Mouse (Mus musculus) granulocyte monocyte progenitor cell, adult 5-6 weeks (primary cell): ENCODE results near the gene Ptprj. TPM values are rescaled to one million over a fixed set of nuclear protein-coding genes. Genes with fewer than 3 reads are reported as not detected.
"Not testable (repeated sequence)": the region's sequence is repeated elsewhere in the genome, so short reads cannot be mapped to it uniquely, and the experiment has no call there.

Source experiments
- ATAC-seq: replicated peaks from 2 replicates; pipeline ENCODE4 v1.8.0; 2016; ENCODE audit warnings: mild to moderate bottlenecking, moderate TSS enrichment, inconsistent platforms; ENCODE audit not compliant: poor library complexity, severe bottlenecking
- total RNA-seq, 2 experiments: library from RNA; stranded (forward) in 1 of 2; stranded (reverse) in 1 of 2; fragments of 200-712, 200-1000 nt in 1 of 2; fragments of >200 nt in 1 of 2; fragmentation: Nextera tagmentation in 1 of 2; gene quantifications; 2 replicates each; pipeline ENCODE4 v1.2.3; 2014 to 2017

The Ptprj gene
- total RNA-seq, 2 experiments from 2014 or later: 15.0 to 15.9 TPM

GRCm38 (mm10) chr2:90579038-90579727, 1.3 kb downstream of the Ptprj start:
- peak; percentile 15 for ATAC-seq

DNA sequence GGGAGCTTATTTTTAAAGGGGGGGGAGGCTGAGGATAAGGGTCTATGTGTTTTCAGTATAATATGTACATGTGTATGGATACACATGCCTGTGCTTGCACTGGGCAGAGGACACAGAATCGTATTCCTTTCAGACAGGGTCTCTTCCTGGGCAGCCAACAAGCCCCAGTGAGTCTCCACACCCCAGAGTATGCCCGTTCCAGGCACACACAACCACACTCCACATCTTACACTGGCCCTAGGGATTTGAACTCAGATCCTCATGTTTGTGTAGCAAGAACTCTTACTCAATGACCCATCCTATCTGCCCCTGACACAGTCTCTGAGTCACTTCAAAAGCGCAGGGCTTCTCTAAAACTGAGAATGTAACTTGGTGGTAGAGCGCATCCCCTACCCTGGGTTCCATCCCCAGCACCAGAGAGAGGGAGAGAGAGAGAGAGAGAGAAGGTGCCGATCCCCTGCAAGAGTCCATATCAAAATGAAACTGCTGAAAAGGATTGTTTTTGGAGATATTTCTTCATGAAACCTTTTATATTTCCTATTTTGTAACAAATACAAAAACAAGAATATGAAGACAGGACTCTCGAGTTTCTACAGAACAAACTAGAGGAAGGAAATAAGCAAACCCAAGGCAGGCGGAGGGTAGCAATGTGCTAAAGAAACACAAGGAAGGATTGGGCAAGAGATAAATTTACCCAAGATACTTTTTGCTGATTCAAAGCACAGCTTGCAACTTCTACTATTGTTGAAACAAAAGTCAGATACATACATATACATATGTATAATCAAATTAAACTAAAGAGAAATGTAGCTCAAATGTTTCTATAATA, 2.8 kb downstream of the Ptprj start:
- ATAC-seq: peak; percentile 40

DNA sequence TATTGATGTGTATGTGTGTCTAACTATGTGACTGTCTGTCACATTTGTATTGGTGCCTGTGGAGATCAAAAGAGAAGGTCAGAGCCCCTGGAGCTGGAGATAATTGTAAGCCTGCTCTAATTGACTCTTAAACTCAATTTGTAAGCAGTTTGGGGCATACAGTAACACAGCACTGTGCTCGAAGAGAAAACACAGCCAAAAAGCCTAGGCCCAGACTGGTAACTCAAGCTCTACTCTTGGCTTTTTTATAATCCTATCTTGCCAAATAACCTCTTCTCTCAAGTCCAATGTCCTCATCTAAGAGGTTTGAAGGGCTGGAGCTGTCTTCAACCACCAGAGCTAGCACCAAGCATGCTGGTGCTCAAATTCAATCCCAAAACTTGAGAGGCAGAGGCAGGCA, 3.5 kb downstream of the Ptprj start:
- ATAC-seq: no peak

- no peak for ATAC-seq
Observed at GRCm38 (mm10) chr2:90576411-90576810, 4.0 kb downstream of the Ptprj start.

GRCm38 (mm10) chr2:90575713-90576112, 4.7 kb downstream of the Ptprj start:
- no peak for ATAC-seq

DNA sequence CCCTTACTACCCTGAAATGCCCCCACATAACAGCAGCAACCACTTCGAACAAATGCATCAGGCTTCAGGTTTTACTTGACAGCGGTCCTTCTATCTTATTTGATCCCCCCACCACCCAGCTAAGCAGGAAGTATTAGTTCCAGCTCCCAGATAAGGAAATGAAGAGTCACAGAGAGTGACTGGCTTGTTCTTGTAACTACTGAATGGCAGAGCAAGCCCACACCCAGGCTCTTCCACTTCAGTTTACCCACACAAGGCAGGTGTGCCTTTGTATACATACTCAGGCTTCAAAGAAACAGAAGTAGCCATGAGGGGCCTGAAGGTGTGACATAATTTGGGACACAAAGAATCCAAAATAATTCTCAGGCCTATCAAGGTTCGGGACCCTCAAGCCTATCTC, 5.3 kb downstream of the Ptprj start:
- no peak for ATAC-seq

GRCm38 (mm10) chr2:90574536-90574935, 5.9 kb downstream of the Ptprj start:
- no peak for ATAC-seq

DNA sequence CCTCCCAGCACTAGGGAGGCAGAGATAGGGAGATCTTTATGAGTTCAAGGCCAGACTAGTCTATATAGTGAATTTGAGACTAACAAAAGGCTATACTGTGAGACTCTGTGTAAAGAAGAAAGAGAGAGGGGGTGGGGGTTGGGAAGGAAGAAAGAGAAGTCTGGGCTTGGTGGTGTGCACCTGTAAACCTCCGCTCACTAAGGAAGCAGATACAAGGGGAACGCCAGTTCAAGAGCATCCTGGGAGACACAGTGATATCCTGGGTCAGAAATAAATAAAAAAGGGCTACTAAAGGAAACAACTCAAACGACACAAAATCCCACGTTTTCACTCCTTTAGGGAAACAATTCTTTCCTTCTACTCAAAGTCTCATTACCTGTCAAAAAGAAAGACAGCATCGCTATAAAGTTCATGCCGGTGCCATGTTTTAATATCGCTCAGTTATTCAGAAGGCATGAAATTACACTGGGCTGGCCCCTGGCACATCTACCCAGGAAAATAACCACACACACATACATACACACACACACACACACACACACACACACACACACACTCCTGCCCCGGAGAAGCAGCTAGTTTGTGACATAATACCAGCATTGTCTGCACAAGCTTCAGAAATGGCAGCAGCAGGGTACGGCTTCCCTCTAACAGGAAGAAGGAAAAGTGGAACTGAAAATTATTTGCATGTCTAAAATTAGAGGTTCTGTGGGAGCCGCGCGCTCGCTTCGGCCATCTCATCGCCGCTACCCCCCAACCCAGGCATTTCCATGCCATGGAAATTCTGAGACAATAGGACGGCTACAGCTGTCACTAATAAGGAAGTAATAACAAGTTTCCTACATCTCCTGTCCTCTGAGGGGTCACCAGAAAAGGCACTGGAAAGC, 6.6 kb downstream of the Ptprj start:
- peak; percentile 60 for ATAC-seq

DNA sequence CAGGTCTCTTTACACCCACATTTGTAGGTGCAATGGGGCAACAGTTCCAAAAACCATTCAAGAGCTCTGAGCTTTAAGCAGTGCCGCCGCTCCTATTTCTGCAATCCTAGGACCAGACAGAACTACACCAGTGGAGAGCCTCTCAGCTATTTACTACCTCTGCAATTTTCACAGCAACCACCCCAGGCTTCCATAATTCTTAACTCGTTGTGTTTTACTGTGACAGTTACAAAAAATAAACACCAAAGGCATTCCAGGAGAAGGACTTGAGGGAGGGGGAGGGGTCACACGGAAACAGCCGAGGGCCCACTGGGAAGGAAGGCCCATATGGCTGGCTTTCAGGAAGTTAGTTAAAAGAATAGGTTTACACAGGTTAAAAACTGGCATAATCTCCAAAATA, 8.3 kb downstream of the Ptprj start:
- no peak for ATAC-seq

- not testable (repeated sequence) for ATAC-seq
Observed at GRCm38 (mm10) chr2:90571399-90571798, 9.0 kb downstream of the Ptprj start.

GRCm38 (mm10) chr2:90570871-90571270, 9.6 kb downstream of the Ptprj start:
- ATAC-seq: no peak

DNA sequence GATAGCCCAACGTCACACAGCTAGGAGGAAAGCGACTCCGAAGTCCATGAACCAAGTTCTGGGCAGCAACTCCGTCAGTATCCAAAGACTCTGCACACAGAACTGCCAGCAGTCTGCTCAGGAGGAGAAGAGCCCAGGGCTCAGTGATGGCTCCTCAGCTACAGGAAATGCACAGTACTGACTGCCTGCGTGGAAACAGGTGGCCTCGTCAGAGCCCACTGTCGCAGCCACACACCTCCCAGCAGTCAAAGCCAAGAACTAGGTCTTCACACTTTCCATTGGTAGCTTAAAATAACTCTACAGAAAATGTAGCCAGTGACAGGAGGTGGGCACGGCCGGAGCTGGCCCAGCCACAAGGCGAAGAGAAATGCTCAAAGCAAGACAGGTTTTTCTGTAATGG, 10.2 kb downstream of the Ptprj start:
- no peak for ATAC-seq

- no peak for ATAC-seq
Observed at GRCm38 (mm10) chr2:90568961-90569481, 11.4 kb downstream of the Ptprj start.

GRCm38 (mm10) chr2:90568091-90568490, 12.4 kb downstream of the Ptprj start:
- ATAC-seq: no peak

DNA sequence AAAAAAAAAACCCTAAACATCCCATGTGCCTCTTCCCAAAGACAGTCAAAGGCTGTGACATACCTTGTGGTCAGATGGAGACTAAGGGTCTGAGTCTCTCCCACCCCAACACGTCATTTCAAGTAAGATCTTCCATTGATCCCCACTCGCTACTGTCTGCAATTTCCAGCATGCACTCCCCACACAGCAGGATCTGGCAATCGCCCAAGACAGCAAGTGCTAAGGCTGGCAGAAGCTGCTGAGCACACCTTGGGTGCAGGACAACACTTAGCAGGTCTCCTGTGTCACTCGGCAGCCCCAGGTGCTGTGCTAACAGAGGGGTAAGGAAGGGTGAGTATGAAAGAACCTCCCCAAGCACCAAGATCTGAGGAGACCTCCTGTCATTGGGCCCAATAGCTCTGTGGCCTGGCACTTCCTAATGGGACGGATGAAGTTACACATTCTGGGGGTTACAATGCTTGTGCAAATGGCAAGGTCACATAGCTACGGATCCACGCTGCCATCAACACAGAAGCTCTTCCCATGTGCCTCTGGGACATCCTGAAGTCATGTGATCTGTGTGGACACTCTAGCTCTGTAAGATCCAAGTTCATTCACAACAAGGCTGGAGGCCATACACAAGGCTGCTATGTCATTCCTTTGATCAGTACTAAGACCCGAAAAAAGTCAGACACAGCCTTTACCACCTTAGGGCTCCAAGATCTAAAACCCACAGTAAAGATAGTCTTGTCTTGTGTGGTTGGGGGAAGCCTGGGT, 13.5 kb downstream of the Ptprj start:
- ATAC-seq: peak; percentile 34

DNA sequence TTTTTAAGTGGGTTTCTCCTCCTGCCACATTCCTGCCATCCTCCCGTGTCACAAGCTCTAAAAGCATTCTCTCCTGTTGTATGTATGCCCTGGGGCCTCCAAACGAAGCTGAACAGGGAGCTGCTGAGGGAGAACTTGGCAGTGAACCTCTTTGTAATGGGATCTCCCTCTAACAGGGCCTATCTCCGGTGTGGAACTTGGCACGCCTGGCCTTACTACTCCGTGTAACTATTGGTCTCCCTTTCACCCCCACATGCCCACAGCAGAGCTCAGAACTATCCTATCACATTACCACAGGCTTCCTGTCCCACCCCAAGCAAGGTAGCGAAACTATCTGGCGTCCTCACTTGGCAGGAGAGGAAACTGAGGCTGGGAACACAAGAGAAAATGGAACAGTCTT, 14.4 kb downstream of the Ptprj start:
- peak; percentile 22; the same call in 1 of the 2 replicates for ATAC-seq

- ATAC-seq: 0 out of 2 replicates have a peak, but pooled peaks have one; percentile 12
Observed at GRCm38 (mm10) chr2:90565192-90565929, 15.1 kb downstream of the Ptprj start.

DNA sequence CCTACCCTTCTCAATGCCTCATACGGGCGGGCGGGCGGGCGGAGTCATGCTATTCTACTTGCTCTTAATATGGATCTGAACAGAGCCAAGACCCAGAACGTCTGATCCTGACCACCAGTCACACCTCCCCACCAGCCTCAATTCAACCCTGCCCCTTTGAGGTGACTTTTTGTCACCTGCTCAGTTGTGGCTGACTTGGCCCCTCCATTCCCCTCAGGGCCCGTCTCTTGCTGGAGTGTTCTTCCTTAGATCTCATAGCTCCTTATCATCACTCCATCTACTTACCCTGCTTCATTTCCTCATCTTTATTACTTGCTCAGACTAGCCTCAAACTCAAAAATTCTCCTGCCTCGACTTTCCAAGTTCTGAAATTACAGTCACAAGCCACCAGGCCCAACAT, 15.9 kb downstream of the Ptprj start:
- no peak for ATAC-seq

DNA sequence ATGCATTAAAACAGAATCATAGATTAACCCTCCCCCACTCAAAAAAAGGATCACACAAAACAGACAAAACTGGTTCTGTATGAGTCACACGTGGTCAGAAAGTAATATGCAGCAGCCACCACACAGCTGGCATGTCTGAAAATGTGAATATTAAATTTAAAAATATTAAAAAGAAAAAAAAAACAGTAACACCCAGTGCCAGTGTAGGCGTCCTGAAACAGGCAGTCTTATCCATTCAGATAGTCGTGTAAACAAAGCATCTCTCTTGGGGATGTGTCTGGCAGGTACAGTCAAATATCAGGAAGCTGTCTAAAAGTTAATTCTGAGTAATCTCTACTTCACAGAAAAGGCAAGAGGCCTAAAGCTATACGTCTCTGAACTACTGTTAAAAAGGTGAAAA, 17.3 kb downstream of the Ptprj start:
- ATAC-seq: no peak
